Mouse (Mus musculus) ES-Bruce4 (cell line): ENCODE results near the gene Rgs3. TPM values are rescaled to one million over a fixed set of nuclear protein-coding genes. Genes with fewer than 3 reads are reported as not detected.

Experiments used
- H3K27ac ChIP-seq: 2 replicates; pipeline ENCODE4 v1.5.1; 2012; ENCODE audit warnings: low read length, inconsistent platforms; ENCODE audit not compliant: insufficient read depth
- H3K27me3 ChIP-seq: 2 replicates; pipeline ENCODE4 v1.6.1; 2012; ENCODE audit warnings: mild to moderate bottlenecking, low read length, inconsistent platforms; ENCODE audit not compliant: control insufficient read depth, poor library complexity, insufficient read depth, severe bottlenecking
- H3K36me3 ChIP-seq: 2 replicates; pipeline ENCODE4 v1.6.1; 2012; ENCODE audit warnings: inconsistent platforms, mild to moderate bottlenecking, low read length, moderate library complexity; ENCODE audit not compliant: control insufficient read depth, poor library complexity, insufficient read depth, severe bottlenecking
- H3K4me1 ChIP-seq: one replicate; pipeline ENCODE4 v1.8.1; 2011; ENCODE audit warnings: low read length; ENCODE audit not compliant: control insufficient read depth, insufficient read depth
- H3K4me3 ChIP-seq: 2 replicates; pipeline ENCODE4 v1.5.1; 2011; ENCODE audit warnings: low read depth, mild to moderate bottlenecking, low read length
- H3K9ac ChIP-seq: 2 replicates; pipeline ENCODE4 v1.6.1; 2012; ENCODE audit warnings: low read depth, mild to moderate bottlenecking, inconsistent platforms; ENCODE audit not compliant: poor library complexity, severe bottlenecking
- H3K9me3 ChIP-seq: replicated peaks from 2 replicates; pipeline ENCODE4 v1.6.1; 2012; ENCODE audit warnings: mild to moderate bottlenecking, low read length, inconsistent platforms; ENCODE audit not compliant: control insufficient read depth, poor library complexity, insufficient read depth, severe bottlenecking
- CTCF ChIP-seq: IDR thresholded peaks from one replicate; pipeline ENCODE4 v1.8.1; 2011; ENCODE audit warnings: low read depth, low read length
- EP300 ChIP-seq: IDR thresholded peaks from 2 replicates; pipeline ENCODE4 v1.6.1; 2011; ENCODE audit warnings: low read depth, low read length; ENCODE audit not compliant: insufficient read depth
- POLR2A ChIP-seq: IDR thresholded peaks from one replicate; pipeline ENCODE4 v1.8.1; 2011; ENCODE audit warnings: low read length; ENCODE audit not compliant: insufficient read depth
- polyA plus RNA-seq: library from polyadenylated mRNA; stranded (reverse); fragments of >200 nt; gene quantifications from 2 replicates; pipeline ENCODE4 v1.2.4, GENCODE M21; 2011; ENCODE audit warnings: low read depth; ENCODE audit not compliant: missing spikeins, insufficient read depth, insufficient read length

The Rgs3 gene
- polyA plus RNA-seq, 1 experiment: 15.3 TPM

DNA sequence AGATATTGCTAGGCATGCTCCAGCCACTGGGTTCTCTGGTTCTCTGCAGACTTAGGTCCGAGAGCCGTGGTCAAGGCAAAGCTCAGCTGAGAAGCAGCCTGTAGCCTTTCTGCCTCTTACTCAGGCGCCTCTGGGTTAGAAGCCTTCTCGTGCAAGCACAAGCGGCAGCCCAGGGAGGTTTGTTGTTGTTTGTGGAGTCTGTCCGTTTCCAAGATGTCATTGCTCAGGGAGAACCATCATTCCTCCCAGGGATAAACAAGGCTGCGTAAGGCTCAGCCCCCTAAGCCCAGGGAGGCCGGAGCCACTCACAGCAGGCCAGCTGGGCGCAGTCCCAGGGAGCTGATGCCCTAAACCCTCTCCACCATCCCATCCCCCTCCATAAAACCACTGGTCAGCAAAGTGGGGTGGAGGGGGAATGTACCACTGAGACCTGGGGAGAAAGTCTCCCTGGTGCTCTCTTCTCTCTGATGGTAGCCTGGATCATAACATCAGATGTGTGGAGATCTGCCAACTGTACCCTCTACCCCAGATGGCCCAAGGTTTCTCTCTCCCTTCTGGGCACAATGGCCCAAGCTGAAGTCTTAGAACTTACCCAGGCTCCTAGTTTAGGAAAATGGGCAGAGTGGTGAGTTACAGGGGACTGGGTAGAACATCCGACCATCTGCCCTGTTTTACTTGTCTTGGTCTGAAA lies 117.5 kb downstream of the Rgs3 start:
- TF ChIP-seq CTCF (no peak), POLR2A (no peak), EP300 (no peak)
- no peak overlapping the region for H3K4me3 ChIP-seq
- no peaks in the 10 kb centered on the region for H3K4me1 ChIP-seq

DNA sequence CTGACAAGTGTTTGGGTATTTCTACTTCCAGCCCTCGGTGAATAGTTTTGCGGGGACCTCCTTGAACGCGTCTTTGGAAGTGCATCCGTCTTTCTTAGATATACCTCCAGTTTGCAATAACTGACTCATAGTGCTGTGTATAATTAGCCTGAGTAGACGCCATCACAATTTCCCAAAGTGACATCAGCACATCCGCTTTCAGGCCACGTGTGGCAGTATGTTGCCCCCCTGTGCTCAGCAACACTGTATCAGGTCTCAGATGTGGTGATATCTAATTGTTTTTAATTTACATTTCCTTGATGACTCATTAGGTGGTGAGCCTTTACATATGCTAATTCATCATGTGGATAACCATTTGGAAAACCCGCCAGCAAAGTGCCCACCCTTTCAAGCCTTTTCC lies 119.5 kb downstream of the Rgs3 start:
- no peak for TF ChIP-seq CTCF
- no peak for TF ChIP-seq EP300
- TF ChIP-seq POLR2A: no peak
- no peak overlapping the region for H3K4me3 ChIP-seq
- H3K36me3 ChIP-seq: no peaks in the 10 kb centered on the region
- H3K27ac ChIP-seq: no peak overlapping the region
- no peaks in the 10 kb centered on the region for H3K27me3 ChIP-seq
- no peaks in the 10 kb centered on the region for H3K4me1 ChIP-seq
- no peaks in the 10 kb centered on the region for H3K9me3 ChIP-seq
- H3K9ac ChIP-seq: no peak overlapping the region

More for the DNA sequence above, 117.5 kb downstream of the Rgs3 start:
- Histone ChIP-seq H3K9ac (no peak overlapping the region), H3K9me3 (no peaks in the 10 kb centered on the region), H3K36me3 (no peaks in the 10 kb centered on the region), H3K27ac (no peak overlapping the region), H3K27me3 (no peaks in the 10 kb centered on the region)

DNA sequence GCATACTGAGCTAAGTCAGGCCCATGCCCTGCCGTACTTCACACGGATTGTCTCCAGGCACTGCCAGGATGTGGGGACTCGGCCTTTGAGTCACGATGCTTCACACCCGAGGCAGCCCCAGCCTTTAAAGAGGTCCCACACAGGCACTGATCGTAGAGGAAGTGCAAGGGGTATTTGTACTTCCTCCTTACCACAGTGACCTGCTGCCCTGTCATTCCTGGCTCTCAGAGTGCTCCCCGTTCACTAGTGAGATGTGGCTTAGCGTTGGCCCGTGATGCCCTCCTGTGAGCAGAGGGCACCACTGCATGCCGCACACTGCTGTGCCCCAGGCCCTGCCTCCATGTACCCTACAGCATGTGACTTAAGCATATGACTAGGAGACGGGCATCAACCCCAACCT lies 121.8 kb downstream of the Rgs3 start:
- no peak overlapping the region for H3K4me3 ChIP-seq
- no peaks in the 10 kb centered on the region for H3K9me3 ChIP-seq
- TF ChIP-seq CTCF: no peak
- TF ChIP-seq EP300: no peak
- no peak for TF ChIP-seq POLR2A
- H3K27me3 ChIP-seq: no peaks in the 10 kb centered on the region
- no peaks in the 10 kb centered on the region for H3K36me3 ChIP-seq
- H3K27ac ChIP-seq: no peak overlapping the region
- no peaks in the 10 kb centered on the region for H3K4me1 ChIP-seq
- H3K9ac ChIP-seq: no peak overlapping the region

DNA sequence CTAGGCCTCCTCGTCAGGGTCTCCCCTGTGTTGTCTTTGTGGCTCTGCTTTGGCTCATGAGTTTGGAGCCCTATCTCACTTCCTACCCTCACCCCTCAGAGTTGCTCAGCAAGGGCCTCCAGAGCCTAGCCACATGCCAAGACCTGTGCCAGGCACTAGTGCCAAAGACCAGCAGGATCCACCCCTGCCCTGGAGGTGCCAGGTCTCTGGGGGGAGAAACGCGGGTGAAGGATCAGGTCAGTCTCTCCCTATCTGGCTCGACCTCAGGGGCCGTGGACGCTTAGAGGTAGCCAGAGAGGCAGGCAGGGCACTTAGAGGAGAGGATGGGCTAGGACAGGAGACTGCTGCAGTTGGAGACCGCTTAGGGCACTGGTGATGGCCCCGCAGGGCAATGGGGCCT lies 122.7 kb downstream of the Rgs3 start:
- Histone ChIP-seq H3K4me3 (no peak overlapping the region), H3K27me3 (no peaks in the 10 kb centered on the region), H3K4me1 (no peaks in the 10 kb centered on the region), H3K36me3 (no peaks in the 10 kb centered on the region), H3K9ac (no peak overlapping the region), H3K27ac (no peak overlapping the region), H3K9me3 (no peaks in the 10 kb centered on the region)
- TF ChIP-seq CTCF (no peak), EP300 (no peak), POLR2A (no peak)

DNA sequence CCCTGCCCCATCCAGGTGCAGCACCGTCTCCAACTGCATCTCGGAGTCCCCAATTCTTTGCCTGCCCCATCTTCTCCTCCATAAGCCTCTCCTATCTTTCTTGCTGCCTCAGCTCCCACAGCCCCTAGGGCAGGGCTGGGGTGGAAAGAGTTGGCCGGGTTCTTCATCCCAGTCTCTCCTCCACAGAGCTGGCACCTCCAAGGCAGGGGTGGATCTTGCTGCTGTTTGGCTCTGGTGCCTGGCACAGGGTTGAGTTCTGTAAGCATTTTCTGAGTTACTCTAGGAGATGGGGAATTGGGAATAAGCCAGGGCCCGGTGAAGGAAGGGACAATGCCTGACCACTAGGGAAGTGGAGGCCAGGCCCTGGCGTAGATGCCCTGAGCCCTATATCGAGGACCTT lies 123.5 kb downstream of the Rgs3 start:
- Histone ChIP-seq H3K9ac (no peak overlapping the region), H3K9me3 (no peaks in the 10 kb centered on the region), H3K4me1 (no peaks in the 10 kb centered on the region), H3K4me3 (no peak overlapping the region), H3K27ac (no peak overlapping the region), H3K27me3 (no peaks in the 10 kb centered on the region), H3K36me3 (no peaks in the 10 kb centered on the region)
- TF ChIP-seq CTCF: no peak
- TF ChIP-seq EP300: no peak
- no peak for TF ChIP-seq POLR2A

DNA sequence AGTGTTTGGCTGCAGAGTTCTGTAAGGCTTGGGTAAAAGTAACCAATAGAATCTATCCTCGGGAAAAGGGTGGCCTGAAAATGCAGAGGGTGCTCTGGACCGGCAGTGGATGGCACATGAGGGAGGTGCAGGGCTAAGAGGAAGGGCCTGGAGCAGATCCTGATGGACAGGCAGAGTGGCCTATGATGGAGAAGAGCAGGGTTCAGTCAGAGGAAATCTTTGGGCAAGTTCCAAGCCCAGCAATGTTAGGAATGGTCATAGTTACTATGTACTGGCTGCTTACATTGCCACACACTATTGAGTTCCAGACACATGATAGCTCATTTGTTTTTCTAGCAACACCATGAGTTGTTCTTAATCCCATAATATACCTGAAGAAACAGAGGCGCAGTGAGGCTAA lies 124.7 kb downstream of the Rgs3 start:
- no peak overlapping the region for H3K27ac ChIP-seq
- no peaks in the 10 kb centered on the region for H3K4me1 ChIP-seq
- no peak for TF ChIP-seq EP300
- no peak for TF ChIP-seq POLR2A
- TF ChIP-seq CTCF: no peak
- no peaks in the 10 kb centered on the region for H3K36me3 ChIP-seq
- H3K9ac ChIP-seq: no peak overlapping the region
- no peaks in the 10 kb centered on the region for H3K27me3 ChIP-seq
- H3K4me3 ChIP-seq: no peak overlapping the region
- no peaks in the 10 kb centered on the region for H3K9me3 ChIP-seq
